Mouse (Mus musculus) neural tube, embryonic 12.5 days (tissue): Measurements from ENCODE around the gene Gm9945. TPM values are rescaled to one million over a fixed set of nuclear protein-coding genes. Genes with fewer than 3 reads are reported as not detected.
A peak's percentile ranks its signal among the peaks of the same experiment; 100 is the strongest.

Source experiments
- ATAC-seq: fragments of 200-750 bp; cut with Nextera tagmentation; 2 replicates; pipeline ENCODE4 v1.8.0; 2017; ENCODE audit warnings: low read depth, mild to moderate bottlenecking, moderate TSS enrichment, moderate library complexity; ENCODE audit not compliant: low FRiP score
- H3K27ac ChIP-seq: fragments of 300-500 bp; sonication (generic); 2 replicates; pipeline ENCODE4 v1.5.1; 2016
- H3K27me3 ChIP-seq: fragments of 300-500 bp; sonication (generic); replicated peaks from 2 replicates; pipeline ENCODE4 v1.6.1; 2016; ENCODE audit warnings: mild to moderate bottlenecking
- H3K36me3 ChIP-seq: fragments of 300-500 bp; sonication (generic); 2 replicates; pipeline ENCODE4 v1.6.1; 2016; ENCODE audit warnings: mild to moderate bottlenecking
- H3K4me1 ChIP-seq: fragments of 300-500 bp; sonication (generic); 2 replicates; pipeline ENCODE4 v1.6.1; 2016
- H3K4me2 ChIP-seq: fragments of 300-500 bp; sonication (generic); replicated peaks from 2 replicates; pipeline ENCODE4 v1.6.1; 2016; ENCODE audit warnings: mild to moderate bottlenecking
- H3K4me3 ChIP-seq: fragments of 300-500 bp; sonication (generic); 2 replicates; pipeline ENCODE4 v1.5.1; 2016
- H3K9ac ChIP-seq: fragments of 300-500 bp; sonication (generic); 2 replicates; pipeline ENCODE4 v1.6.1; 2016; ENCODE audit warnings: mild to moderate bottlenecking
- H3K9me3 ChIP-seq: fragments of 300-500 bp; sonication (generic); 2 replicates; pipeline ENCODE4 v1.6.1; 2016; ENCODE audit warnings: mild to moderate bottlenecking
- WGBS: fragments of 180-500 bp; shearing (Covaris S2); methylation state at CpG from one replicate; pipeline ENCODE4 v1.1.7; 2016; 5-methylcytosine and 5-hydroxymethylcytosine counted together
- polyA plus RNA-seq: library from polyadenylated mRNA; unstranded; fragments of >200 nt; fragmentation: Nextera tagmentation; extraction: Ambion mirVana; gene quantifications from 2 replicates; pipeline ENCODE4 v1.2.1, GENCODE M21; 2016

Gm9945 gene
- polyA plus RNA-seq, 1 experiment from 2014 or later = not detected

DNA sequence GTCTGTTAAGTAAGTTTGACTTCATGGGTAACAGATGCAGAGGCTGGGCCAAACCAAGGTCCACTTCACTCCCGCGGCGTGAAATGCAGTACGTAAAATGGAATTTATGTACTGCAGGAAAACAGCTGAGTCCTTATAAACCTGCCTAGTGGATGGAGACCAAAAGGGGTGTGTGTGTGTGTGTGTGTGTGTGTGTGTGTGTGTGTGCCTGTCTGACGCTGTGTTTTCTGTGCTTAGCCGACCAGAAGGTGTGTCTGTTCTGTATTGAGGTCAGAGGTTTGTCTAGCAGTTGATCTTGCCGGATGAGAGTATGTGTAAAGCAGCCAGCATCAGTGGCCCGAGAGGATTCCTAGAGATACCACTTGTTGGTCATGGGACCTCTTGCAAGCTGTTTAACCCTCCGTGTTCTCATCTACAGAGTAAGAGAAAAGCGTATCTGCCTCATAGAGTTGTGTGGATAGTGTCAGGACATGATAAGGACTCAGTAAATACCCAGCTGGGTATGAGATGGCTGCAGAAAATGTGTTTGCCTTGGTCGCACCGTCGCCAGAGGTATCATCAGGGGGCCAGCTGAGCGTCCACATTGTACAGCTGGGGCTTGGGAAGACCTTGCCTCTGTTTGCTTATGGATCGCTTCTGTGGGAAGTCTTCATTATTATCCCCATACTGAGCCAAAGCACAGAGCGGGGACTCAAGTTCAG, 41.3 kb downstream of the Gm9945 start:
- 54% methylated on average over 16 of the region's 16 CpGs for WGBS
- ATAC-seq = no peak
- Histone ChIP-seq H3K9me3 (no peaks in the 10 kb centered on the region), H3K4me2 (peak overlapping the region; percentile 82), H3K27me3 (0 out of 2 replicates have a peak, but pooled peaks cover 7% of the 10 kb centered on the region), H3K9ac (no peak overlapping the region), H3K27ac (no peak overlapping the region), H3K4me1 (peaks cover 29% of the 10 kb centered on the region), H3K4me3 (peak overlapping the region; percentile 81), H3K36me3 (no peaks in the 10 kb centered on the region)

DNA sequence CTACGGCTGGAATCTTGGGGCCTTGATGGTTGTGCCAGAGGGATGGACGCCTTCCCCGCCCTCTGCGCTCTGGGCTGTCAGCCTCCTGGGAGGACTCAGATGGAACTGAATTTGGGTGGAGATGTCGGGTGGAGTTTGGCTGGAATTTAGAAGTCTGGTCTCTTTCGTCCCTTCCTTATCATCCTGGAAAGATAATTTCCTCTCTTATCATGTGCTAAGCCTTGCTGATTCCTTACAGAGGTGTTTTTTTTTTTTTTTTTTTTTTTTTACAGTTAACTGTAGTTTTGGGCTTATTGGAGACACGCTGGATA, 41.8 kb downstream of the Gm9945 start:
- H3K9ac ChIP-seq = no peak overlapping the region
- H3K4me2 ChIP-seq = peak overlapping the region; percentile 82
- peaks cover 29% of the 10 kb centered on the region for H3K4me1 ChIP-seq
- 0 out of 2 replicates have a peak, but pooled peaks cover 7% of the 10 kb centered on the region for H3K27me3 ChIP-seq
- H3K4me3 ChIP-seq = no peak overlapping the region
- ATAC-seq = no peak
- H3K9me3 ChIP-seq = no peaks in the 10 kb centered on the region
- no peaks in the 10 kb centered on the region for H3K36me3 ChIP-seq
- H3K27ac ChIP-seq = no peak overlapping the region
- WGBS = 90% methylated on average over 7 of the region's 7 CpGs

DNA sequence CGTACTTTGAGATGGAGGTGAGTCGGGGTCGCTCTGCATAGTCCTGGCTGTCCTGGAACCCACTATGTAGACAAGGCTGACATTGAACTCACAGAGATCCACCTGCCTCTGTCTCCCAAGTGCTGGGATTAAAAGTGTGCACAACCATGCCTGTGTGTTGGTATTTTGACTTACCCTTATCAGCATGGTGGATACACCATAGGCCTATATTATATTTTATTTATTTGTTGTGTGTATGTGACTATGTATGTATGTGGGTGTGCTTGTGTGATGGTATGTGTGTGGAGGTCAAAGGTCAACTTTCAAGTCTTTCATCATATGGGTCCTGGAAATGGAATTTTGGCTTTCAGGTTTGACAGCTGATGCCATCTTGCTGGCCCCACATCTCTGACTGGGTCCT, 42.4 kb downstream of the Gm9945 start:
- Histone ChIP-seq H3K4me2 (no peak overlapping the region), H3K27me3 (0 out of 2 replicates have a peak, but pooled peaks cover 7% of the 10 kb centered on the region), H3K4me1 (peaks cover 29% of the 10 kb centered on the region), H3K4me3 (no peak overlapping the region), H3K9ac (no peak overlapping the region), H3K36me3 (no peaks in the 10 kb centered on the region), H3K9me3 (no peaks in the 10 kb centered on the region), H3K27ac (no peak overlapping the region)
- 96% methylated on average over 3 of the region's 3 CpGs for WGBS
- no peak for ATAC-seq

DNA sequence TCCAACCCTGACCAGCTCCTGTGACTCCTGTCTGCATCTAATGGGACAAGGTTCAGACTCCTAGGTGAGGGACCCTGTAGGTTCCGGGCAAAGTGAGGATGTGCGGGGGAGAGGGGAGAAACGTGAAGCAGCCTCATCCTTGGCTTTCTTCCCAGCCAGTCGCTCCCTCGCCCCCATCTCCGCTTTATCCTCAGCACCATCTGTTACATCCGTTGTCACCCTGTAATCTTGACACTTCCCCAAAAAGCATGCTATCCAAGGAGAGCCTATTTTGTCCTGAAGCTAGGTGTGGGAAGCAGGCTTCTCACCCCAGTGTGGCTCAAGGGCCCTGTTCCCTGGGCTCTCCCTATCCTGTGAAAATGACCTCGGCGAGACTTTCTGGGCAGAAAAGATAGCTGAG, 43.0 kb downstream of the Gm9945 start:
- no peak for ATAC-seq
- Histone ChIP-seq H3K4me2 (no peak overlapping the region), H3K9me3 (no peaks in the 10 kb centered on the region), H3K27me3 (0 out of 2 replicates have a peak, but pooled peaks cover 7% of the 10 kb centered on the region), H3K9ac (no peak overlapping the region), H3K4me1 (peaks cover 29% of the 10 kb centered on the region), H3K4me3 (no peak overlapping the region), H3K36me3 (no peaks in the 10 kb centered on the region), H3K27ac (no peak overlapping the region)
- 76% methylated on average over 9 of the region's 9 CpGs for WGBS

DNA sequence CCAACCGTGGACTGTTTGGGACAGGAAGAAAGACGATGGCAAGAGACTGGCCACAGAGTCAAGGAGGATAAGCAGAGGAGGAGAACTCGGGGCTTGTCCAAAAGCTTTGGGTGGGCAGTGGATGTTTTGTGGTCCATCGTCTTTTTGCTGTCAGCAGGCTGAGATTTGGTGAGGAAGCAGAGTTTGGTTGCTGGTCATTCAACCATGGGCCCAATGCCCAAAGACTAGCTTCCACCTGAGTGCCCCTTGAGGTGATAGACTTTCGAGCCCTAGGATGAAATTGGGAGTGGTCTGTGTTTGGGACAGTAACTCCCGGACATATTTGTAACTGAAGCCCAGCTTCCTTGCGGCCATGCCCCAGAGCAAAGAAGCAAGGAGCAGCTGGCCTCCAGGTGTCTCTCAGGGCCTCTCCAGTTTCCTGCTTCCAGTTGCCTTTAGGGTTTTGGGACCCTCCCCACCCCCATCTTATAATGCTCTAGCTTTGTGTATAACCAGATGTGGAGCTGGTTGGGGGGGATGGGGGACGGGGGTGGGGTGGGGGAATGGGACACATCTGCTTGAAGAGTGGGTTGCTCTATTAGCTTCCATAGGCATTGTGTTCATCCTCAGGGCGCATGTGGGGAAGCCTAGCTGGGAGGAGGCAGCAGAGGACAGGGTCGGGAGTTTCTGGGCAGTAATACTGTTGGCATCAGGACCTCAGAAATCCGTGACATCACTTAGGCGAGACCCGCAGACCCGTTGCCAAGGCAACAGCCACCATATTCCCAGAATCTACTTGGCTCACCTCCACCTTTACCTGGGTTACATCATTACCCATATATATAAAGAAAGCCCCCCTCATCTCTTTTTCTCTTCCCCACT, 43.8 kb downstream of the Gm9945 start:
- no peaks in the 10 kb centered on the region for H3K9me3 ChIP-seq
- WGBS = 80% methylated on average over 14 of the region's 14 CpGs
- H3K4me1 ChIP-seq = peaks cover 29% of the 10 kb centered on the region
- no peak overlapping the region for H3K9ac ChIP-seq
- no peak overlapping the region for H3K4me2 ChIP-seq
- H3K36me3 ChIP-seq = no peaks in the 10 kb centered on the region
- no peak for ATAC-seq
- H3K4me3 ChIP-seq = no peak overlapping the region
- 0 out of 2 replicates have a peak, but pooled peaks cover 2% of the 10 kb centered on the region for H3K27me3 ChIP-seq
- H3K27ac ChIP-seq = no peak overlapping the region

DNA sequence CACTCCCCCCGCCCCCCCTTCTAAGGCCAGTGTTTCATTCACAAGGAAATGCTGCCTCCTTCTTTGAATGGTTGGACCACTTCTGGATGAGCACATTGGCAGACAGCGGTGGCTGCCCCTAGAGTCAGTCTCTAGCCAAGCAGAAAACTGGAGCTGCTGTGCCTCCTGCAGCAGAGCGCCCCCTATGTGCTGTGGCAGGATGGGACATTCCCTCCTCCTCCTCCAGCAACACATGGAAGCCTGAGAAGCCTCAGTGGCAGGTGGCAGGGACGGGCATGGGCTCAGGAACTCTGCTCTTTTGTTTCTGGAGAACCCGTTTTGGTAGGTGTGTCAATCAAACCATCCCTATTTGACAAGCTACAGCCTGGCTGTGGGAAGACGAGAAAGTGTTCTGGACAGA, 44.9 kb downstream of the Gm9945 start:
- no peak for ATAC-seq
- Histone ChIP-seq H3K4me3 (no peak overlapping the region), H3K4me2 (no peak overlapping the region), H3K36me3 (no peaks in the 10 kb centered on the region), H3K9ac (no peak overlapping the region), H3K4me1 (peaks cover 30% of the 10 kb centered on the region), H3K27ac (no peak overlapping the region), H3K9me3 (no peaks in the 10 kb centered on the region), H3K27me3 (no peaks in the 10 kb centered on the region)
- WGBS = 77% methylated on average over 6 of the region's 6 CpGs

DNA sequence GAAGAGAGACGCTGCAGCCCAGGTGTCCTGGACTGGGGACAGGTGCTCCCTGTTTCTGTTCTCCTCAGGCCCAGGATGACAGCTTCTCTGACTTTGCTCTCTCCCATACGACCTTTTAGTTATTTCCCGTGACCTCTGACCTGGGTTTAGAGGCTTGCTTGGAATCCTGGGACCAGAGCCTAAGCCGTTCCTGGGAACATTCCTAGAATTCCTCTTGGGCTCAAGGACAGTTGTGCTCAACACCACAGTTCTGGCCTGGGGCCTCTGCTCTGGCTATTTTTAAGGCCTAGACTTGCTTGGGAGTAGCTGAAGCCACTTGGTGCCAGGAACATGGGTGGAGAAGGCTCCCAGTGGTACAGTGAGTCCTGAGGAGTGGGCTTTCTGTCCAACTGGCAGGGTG, 45.5 kb downstream of the Gm9945 start:
- H3K4me1 ChIP-seq = peaks cover 25% of the 10 kb centered on the region
- no peak overlapping the region for H3K4me3 ChIP-seq
- H3K36me3 ChIP-seq = no peaks in the 10 kb centered on the region
- no peak overlapping the region for H3K9ac ChIP-seq
- H3K27ac ChIP-seq = no peak overlapping the region
- no peaks in the 10 kb centered on the region for H3K9me3 ChIP-seq
- 53% methylated on average over 4 of the region's 4 CpGs for WGBS
- H3K4me2 ChIP-seq = no peak overlapping the region
- H3K27me3 ChIP-seq = no peaks in the 10 kb centered on the region
- ATAC-seq = no peak

DNA sequence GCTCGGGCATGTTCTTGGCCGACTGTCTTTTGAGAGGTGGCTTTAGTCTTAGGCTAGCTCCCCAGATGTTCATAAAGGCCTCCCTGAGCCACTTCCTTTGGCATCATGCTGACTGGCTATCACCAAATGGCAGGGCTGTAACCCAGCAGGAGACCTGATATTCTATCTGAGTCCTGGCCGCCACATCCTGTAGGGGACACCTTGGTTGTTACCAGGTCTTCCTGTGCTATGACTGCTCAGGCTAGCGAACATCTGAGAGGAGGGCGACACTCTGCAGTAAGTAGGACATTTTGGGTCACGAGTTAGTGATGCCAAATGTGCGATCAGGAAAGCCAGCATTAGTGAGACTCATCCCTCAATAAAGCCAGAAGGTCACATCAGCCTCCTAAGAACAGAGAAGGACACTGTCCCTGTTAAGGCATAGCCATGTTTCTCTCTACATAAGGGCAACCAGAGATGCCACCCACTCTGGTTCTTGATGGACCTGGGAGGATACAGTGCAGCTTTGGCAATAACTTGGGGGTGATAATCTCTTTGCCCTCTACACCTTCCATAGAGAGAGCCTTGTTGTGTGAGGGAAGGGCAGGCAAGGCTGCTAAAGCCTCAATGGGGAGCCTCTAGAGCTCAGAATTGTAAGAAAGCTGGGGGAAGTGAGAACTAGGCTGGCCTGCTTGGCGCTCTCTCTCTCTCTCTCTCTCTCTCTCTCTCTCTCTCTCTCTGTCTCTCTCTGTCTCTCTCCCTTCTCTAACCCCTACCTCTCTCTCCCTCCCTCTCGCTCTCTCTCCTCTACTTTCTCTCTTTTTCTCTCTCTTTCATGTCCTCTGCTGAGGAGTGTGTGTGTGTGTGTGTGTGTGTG, 48.7 kb downstream of the Gm9945 start:
- WGBS = 65% methylated on average over 9 of the region's 9 CpGs
- no peak overlapping the region for H3K9ac ChIP-seq

DNA sequence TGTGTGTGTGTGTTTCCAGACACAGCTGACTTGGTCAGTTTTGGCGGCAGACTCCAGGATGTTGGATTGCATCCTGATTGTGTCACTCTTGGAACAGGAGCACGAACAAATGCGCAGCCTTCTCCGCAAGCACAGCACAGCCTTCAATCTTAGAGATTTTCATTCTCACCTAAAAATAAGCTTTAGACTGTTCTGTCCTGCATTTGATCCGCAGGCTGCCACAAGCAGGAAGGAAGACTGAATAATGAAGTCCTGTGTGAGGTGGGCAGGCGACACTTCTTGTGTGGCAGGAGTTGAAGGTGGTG, 49.2 kb downstream of the Gm9945 start:
- H3K4me1 ChIP-seq = 0 out of 2 replicates have a peak, but pooled peaks cover 4% of the 10 kb centered on the region
- H3K9me3 ChIP-seq = no peaks in the 10 kb centered on the region
- H3K4me2 ChIP-seq = no peak overlapping the region
- no peak overlapping the region for H3K27ac ChIP-seq
- H3K36me3 ChIP-seq = peaks cover 3% of the 10 kb centered on the region
- H3K27me3 ChIP-seq = no peaks in the 10 kb centered on the region
- H3K9ac ChIP-seq = no peak overlapping the region
- WGBS = 67% methylated on average over 6 of the region's 6 CpGs
- ATAC-seq = no peak
- no peak overlapping the region for H3K4me3 ChIP-seq

More for the DNA sequence above, 48.7 kb downstream of the Gm9945 start:
- H3K9me3 ChIP-seq = no peaks in the 10 kb centered on the region
- H3K4me2 ChIP-seq = no peak overlapping the region
- H3K4me3 ChIP-seq = no peak overlapping the region
- no peak overlapping the region for H3K27ac ChIP-seq
- H3K36me3 ChIP-seq = no peaks in the 10 kb centered on the region
- H3K27me3 ChIP-seq = no peaks in the 10 kb centered on the region
- 0 out of 2 replicates have a peak, but pooled peaks cover 4% of the 10 kb centered on the region for H3K4me1 ChIP-seq
- ATAC-seq = no peak

DNA sequence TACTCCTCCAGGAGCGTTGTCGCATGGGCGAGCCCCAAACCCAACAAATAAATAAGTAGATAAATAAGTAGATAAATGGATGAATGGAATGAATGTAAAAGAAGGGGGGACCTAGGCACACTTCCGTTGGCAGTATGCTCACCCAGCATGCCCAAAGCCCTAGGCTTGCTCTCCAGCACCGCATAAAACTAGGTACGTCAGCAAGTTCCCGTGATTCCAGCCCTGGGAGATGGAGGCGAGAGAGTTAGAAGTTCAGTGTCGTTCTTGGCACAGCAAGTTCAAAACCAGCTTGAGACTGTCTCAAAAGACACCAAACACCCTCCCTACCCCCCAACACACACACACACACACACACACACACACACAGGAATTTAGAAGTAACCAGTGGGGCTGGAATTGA, 50.0 kb downstream of the Gm9945 start:
- H3K27ac ChIP-seq = no peak overlapping the region
- H3K4me3 ChIP-seq = no peak overlapping the region
- no peak for ATAC-seq
- H3K9ac ChIP-seq = no peak overlapping the region
- H3K36me3 ChIP-seq = peaks cover 11% of the 10 kb centered on the region
- H3K4me2 ChIP-seq = no peak overlapping the region
- no peaks in the 10 kb centered on the region for H3K27me3 ChIP-seq
- 88% methylated on average over 9 of the region's 9 CpGs for WGBS
- H3K9me3 ChIP-seq = no peaks in the 10 kb centered on the region
- 0 out of 2 replicates have a peak, but pooled peaks cover 4% of the 10 kb centered on the region for H3K4me1 ChIP-seq
